Mouse (Mus musculus) limb, embryonic 13.5 days (tissue): Measurements from ENCODE around the gene Plxna2. TPM values are rescaled to one million over a fixed set of nuclear protein-coding genes. Genes with fewer than 3 reads are reported as not detected.

ENCODE experiments used
- ATAC-seq: fragments of 200-750 bp; cut with Nextera tagmentation; 2 replicates; pipeline ENCODE4 v1.8.0; 2017; ENCODE audit warnings: low read depth, moderate number of reproducible peaks, moderate TSS enrichment; ENCODE audit not compliant: low FRiP score
- H3K27ac ChIP-seq: fragments of 300-500 bp; sonication (generic); 2 replicates; pipeline ENCODE4 v1.5.1; 2015; ENCODE audit warnings: inconsistent platforms, mild to moderate bottlenecking, moderate library complexity
- H3K27me3 ChIP-seq: fragments of 300-500 bp; sonication (generic); 2 replicates; pipeline ENCODE4 v1.6.1; 2015; ENCODE audit warnings: mild to moderate bottlenecking, inconsistent platforms
- H3K36me3 ChIP-seq: fragments of 300-500 bp; sonication (generic); 2 replicates; pipeline ENCODE4 v1.6.1; 2015; ENCODE audit warnings: inconsistent platforms, mild to moderate bottlenecking, moderate library complexity
- H3K4me1 ChIP-seq: fragments of 300-500 bp; sonication (generic); 2 replicates; pipeline ENCODE4 v1.6.1; 2015; ENCODE audit warnings: inconsistent platforms
- H3K4me2 ChIP-seq: fragments of 300-500 bp; sonication (generic); replicated peaks from 2 replicates; pipeline ENCODE4 v1.6.1; 2015; ENCODE audit warnings: inconsistent platforms, mild to moderate bottlenecking, moderate library complexity
- H3K4me3 ChIP-seq: fragments of 300-500 bp; sonication (generic); 2 replicates; pipeline ENCODE4 v1.5.1; 2015; ENCODE audit warnings: moderate library complexity, mild to moderate bottlenecking, inconsistent platforms
- H3K9ac ChIP-seq: fragments of 300-500 bp; sonication (generic); 2 replicates; pipeline ENCODE4 v1.6.1; 2015; ENCODE audit warnings: mild to moderate bottlenecking, inconsistent platforms
- H3K9me3 ChIP-seq: fragments of 300-500 bp; sonication (generic); 2 replicates; pipeline ENCODE4 v1.6.1; 2016; ENCODE audit warnings: inconsistent platforms
- WGBS: fragments of 180-500 bp; shearing (Covaris S2); methylation state at CpG from one replicate; pipeline ENCODE4 v1.1.7; 2015; 5-methylcytosine and 5-hydroxymethylcytosine counted together
- polyA plus RNA-seq: library from polyadenylated mRNA; unstranded; fragments of >200 nt; fragmentation: Nextera tagmentation; extraction: Ambion mirVana; gene quantifications from 2 replicates; pipeline ENCODE4 v1.2.1, GENCODE M21; 2015

The Plxna2 gene
- polyA plus RNA-seq, 1 experiment from 2014 or later, result 6.7 TPM

DNA sequence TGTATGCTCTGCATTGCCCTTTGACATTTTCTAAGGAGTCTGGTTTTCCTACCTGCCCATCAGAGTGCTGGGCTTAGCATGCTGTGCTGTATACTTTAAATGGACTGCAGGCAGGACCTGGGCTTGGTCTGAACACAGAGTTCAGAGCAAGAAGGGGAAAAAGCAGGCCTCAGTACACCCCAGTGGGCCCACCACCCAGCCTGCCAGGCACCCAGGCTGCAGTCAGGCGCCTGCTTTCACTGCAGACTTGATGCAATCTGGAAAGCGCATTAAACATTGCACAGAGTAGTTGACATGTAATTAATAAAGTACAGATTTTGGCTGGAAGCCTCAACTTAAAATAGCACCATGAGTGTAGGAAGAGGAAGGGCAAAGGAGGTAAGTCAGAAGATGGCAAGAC is 79.4 kb downstream of the Plxna2 start:
- WGBS, result 68% methylated on average over 2 of the region's 2 CpGs
- ATAC-seq, result no peak
- Histone ChIP-seq H3K4me3 (no peak overlapping the region), H3K9ac (no peak overlapping the region), H3K27me3 (no peaks in the 10 kb centered on the region), H3K27ac (no peak overlapping the region), H3K36me3 (no peaks in the 10 kb centered on the region), H3K9me3 (no peaks in the 10 kb centered on the region), H3K4me2 (no peak overlapping the region), H3K4me1 (peaks cover 11% of the 10 kb centered on the region)

GRCm38 (mm10) chr1:194699321-194699720 is 81.3 kb downstream of the Plxna2 start:
- Histone ChIP-seq H3K4me2 (no peak overlapping the region), H3K27ac (no peak overlapping the region), H3K9me3 (no peaks in the 10 kb centered on the region), H3K4me1 (peaks cover 15% of the 10 kb centered on the region), H3K4me3 (no peak overlapping the region), H3K36me3 (no peaks in the 10 kb centered on the region), H3K9ac (no peak overlapping the region), H3K27me3 (no peaks in the 10 kb centered on the region)
- WGBS, result 74% methylated on average over 3 of the region's 3 CpGs
- no peak for ATAC-seq

DNA sequence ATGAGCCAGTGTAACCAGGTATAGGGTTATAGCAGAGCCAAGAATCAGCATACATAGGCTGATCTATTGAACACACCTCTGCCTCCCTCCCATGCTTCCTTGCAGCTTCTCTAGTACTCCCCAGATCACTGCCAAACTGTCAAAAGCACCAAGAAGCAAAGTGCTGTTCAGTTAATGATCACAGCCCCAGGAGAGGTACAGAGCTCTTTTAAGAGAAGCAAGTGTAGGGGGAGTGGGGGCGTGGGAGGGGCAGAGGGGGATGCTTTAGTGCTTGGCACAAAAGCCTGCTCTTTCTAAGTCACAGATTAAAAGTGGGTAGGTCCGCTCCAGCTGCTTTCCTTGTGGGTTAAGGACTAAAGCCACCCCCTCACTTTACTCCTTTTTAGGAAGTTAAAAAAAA is 85.2 kb downstream of the Plxna2 start:
- ATAC-seq, result no peak
- WGBS, result 51% methylated on average over 2 of the region's 2 CpGs
- peaks cover 7% of the 10 kb centered on the region; the same call in 1 of the 2 replicates for H3K4me1 ChIP-seq
- no peak overlapping the region for H3K9ac ChIP-seq
- no peaks in the 10 kb centered on the region for H3K36me3 ChIP-seq
- no peaks in the 10 kb centered on the region for H3K27me3 ChIP-seq
- no peak overlapping the region for H3K4me3 ChIP-seq
- no peak overlapping the region for H3K4me2 ChIP-seq
- no peak overlapping the region for H3K27ac ChIP-seq
- no peaks in the 10 kb centered on the region for H3K9me3 ChIP-seq

DNA sequence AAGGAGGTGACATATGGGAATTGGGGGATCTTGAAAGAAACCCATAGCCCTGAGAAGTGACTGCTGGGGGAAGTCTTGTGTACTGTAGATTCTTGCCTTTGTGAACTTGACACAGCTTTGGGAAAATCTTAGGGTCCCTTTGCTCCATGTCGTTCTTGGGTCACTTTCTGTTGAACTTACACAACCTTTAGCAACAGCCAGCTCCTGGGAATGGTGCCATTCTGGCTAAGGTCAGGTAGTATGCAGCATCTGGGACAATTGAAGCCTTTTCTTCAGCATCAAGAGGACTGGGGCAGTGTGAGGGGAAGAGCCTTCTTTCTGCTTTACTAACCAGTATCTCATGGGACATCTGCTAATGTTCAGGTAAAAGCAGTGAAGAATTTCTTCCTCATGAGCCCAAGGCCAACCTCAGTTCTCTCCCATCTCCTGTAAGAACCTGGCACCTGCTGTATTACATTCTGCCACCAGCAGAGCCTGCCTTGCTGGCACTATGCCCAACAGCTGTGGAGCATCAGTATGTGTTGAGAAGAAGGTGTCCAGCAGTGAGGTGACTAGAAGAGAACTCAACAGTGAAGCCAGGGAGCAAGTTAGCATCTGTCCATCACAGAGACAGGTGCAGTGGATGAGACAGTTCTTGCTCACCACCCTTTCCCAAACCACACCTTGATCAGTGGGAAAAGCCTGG is 86.3 kb downstream of the Plxna2 start:
- Histone ChIP-seq H3K9me3 (no peaks in the 10 kb centered on the region), H3K27me3 (no peaks in the 10 kb centered on the region), H3K4me2 (no peak overlapping the region), H3K27ac (no peak overlapping the region), H3K4me3 (no peak overlapping the region), H3K4me1 (peaks cover 6% of the 10 kb centered on the region; the same call in 1 of the 2 replicates), H3K9ac (no peak overlapping the region), H3K36me3 (no peaks in the 10 kb centered on the region)
- 87% methylated on average over 1 of the region's 1 CpGs for WGBS
- ATAC-seq, result no peak

- no peak overlapping the region for H3K9ac ChIP-seq
- no peak overlapping the region for H3K4me3 ChIP-seq
- 0 out of 2 replicates have a peak, but pooled peaks cover 4% of the 10 kb centered on the region for H3K4me1 ChIP-seq
- no peaks in the 10 kb centered on the region for H3K9me3 ChIP-seq
- no peaks in the 10 kb centered on the region for H3K27me3 ChIP-seq
- 76% methylated on average over 2 of the region's 2 CpGs for WGBS
- no peaks in the 10 kb centered on the region for H3K36me3 ChIP-seq
- no peak for ATAC-seq
- no peak overlapping the region for H3K4me2 ChIP-seq
- H3K27ac ChIP-seq, result no peak overlapping the region
Measured at GRCm38 (mm10) chr1:194706566-194706965, 88.5 kb downstream of the Plxna2 start.

- H3K4me1 ChIP-seq, result 0 out of 2 replicates have a peak, but pooled peaks cover 2% of the 10 kb centered on the region
- H3K9ac ChIP-seq, result 0 out of 2 replicates have a peak overlapping the region, but pooled peaks have one; percentile 4
- no peaks in the 10 kb centered on the region for H3K36me3 ChIP-seq
- H3K27ac ChIP-seq, result no peak overlapping the region
- 29% methylated on average over 2 of the region's 2 CpGs for WGBS
- no peak overlapping the region for H3K4me2 ChIP-seq
- H3K4me3 ChIP-seq, result no peak overlapping the region
- ATAC-seq, result no peak
- no peaks in the 10 kb centered on the region for H3K27me3 ChIP-seq
- no peaks in the 10 kb centered on the region for H3K9me3 ChIP-seq
Measured at GRCm38 (mm10) chr1:194712373-194712772, 94.4 kb downstream of the Plxna2 start.

DNA sequence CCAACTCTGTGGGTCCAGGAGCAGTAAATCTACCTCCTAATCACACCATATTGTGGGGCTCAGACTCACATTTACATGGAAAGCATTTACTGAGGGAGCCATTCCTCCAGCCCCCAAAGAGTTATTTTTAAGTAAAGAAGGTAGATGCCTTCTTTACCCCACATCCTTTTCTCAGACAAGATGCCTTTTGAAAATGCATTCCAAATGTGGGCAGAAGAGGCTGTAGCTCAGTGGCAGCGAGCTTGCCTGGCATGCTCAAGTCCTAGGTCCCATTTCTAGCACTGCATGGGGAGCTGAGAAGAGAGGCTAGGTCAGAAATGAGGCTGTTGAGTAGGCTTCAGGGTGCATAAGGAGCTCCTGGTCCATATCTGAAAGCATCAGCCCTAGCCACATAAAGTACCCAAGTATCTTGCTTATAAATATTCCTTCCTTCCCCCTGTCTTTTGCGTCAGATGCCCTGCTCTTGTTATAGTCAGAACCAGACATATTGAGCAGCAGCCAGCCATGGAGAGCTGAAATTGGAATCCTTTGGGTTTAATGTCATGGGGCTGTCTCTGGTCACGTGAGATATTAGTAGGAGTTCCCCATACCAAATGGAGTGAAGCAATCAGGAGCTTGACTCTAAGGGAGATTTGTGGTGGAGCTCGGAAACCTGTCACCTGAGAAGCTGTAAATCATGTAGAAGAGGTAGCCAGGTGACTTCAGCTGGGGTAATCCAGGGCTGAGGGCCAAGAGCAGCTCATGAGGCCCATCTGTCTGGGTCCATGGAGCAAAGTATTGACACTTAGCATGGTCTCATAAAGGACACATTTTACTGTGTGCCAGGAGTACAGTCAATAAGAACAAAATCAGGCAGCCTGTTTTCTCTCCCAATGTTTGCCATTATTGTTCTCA is 96.4 kb downstream of the Plxna2 start:
- Histone ChIP-seq H3K9me3 (no peaks in the 10 kb centered on the region), H3K27ac (no peak overlapping the region), H3K27me3 (no peaks in the 10 kb centered on the region), H3K4me2 (no peak overlapping the region), H3K36me3 (no peaks in the 10 kb centered on the region), H3K4me3 (no peak overlapping the region), H3K4me1 (0 out of 2 replicates have a peak, but pooled peaks cover 5% of the 10 kb centered on the region), H3K9ac (no peak overlapping the region)
- no peak for ATAC-seq
- WGBS, result 59% methylated on average over 4 of the region's 4 CpGs

- no peak overlapping the region for H3K9ac ChIP-seq
- no peak overlapping the region for H3K4me3 ChIP-seq
- H3K27ac ChIP-seq, result no peak overlapping the region
- H3K9me3 ChIP-seq, result no peaks in the 10 kb centered on the region
- H3K4me2 ChIP-seq, result no peak overlapping the region
- no peaks in the 10 kb centered on the region for H3K27me3 ChIP-seq
- ATAC-seq, result no peak; the same call in 1 of the 2 replicates
- WGBS, result 66% methylated on average over 1 of the region's 1 CpGs
- peaks cover 11% of the 10 kb centered on the region for H3K4me1 ChIP-seq
- no peaks in the 10 kb centered on the region for H3K36me3 ChIP-seq
Measured at GRCm38 (mm10) chr1:194717451-194717874, 99.4 kb downstream of the Plxna2 start.

GRCm38 (mm10) chr1:194720406-194720805 is 102.4 kb downstream of the Plxna2 start:
- H3K4me1 ChIP-seq, result peaks cover 11% of the 10 kb centered on the region
- H3K9me3 ChIP-seq, result no peaks in the 10 kb centered on the region
- no peak for ATAC-seq
- H3K36me3 ChIP-seq, result no peaks in the 10 kb centered on the region
- no peaks in the 10 kb centered on the region for H3K27me3 ChIP-seq
- no peak overlapping the region for H3K27ac ChIP-seq
- no peak overlapping the region for H3K9ac ChIP-seq
- no peak overlapping the region for H3K4me2 ChIP-seq
- WGBS, result 12% methylated on average over 4 of the region's 4 CpGs
- H3K4me3 ChIP-seq, result no peak overlapping the region

- no peak overlapping the region for H3K9ac ChIP-seq
- H3K36me3 ChIP-seq, result no peaks in the 10 kb centered on the region
- 81% methylated on average over 2 of the region's 2 CpGs for WGBS
- H3K27me3 ChIP-seq, result no peaks in the 10 kb centered on the region
- no peak overlapping the region for H3K4me3 ChIP-seq
- ATAC-seq, result no peak
- peaks cover 11% of the 10 kb centered on the region for H3K4me1 ChIP-seq
- H3K4me2 ChIP-seq, result no peak overlapping the region
- H3K9me3 ChIP-seq, result no peaks in the 10 kb centered on the region
- no peak overlapping the region for H3K27ac ChIP-seq
Measured at GRCm38 (mm10) chr1:194721260-194721659, 103.2 kb downstream of the Plxna2 start.

DNA sequence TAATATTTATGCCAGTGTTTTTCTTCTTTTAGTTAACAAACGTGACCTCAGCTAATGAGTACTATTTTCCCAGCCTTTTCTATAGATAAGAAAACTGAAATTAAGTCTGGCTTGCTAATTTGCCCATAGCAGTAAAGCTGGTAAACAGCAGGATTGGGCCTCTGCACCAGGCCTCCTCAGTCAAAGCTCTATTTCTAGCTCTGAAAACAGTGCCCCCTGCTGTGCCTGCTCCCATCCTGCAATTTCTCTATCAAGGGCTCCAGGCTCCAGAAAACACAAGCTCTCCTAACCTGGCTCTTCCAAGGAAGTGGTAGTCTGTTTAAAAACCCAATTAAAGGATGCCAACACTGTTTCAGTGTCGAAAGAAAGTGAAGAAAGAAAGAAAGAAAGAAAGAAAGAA is 104.3 kb downstream of the Plxna2 start:
- H3K9ac ChIP-seq, result no peak overlapping the region
- peaks cover 9% of the 10 kb centered on the region for H3K4me1 ChIP-seq
- H3K27me3 ChIP-seq, result no peaks in the 10 kb centered on the region
- H3K4me2 ChIP-seq, result no peak overlapping the region
- no peak overlapping the region for H3K27ac ChIP-seq
- H3K9me3 ChIP-seq, result no peaks in the 10 kb centered on the region
- ATAC-seq, result no peak
- no peaks in the 10 kb centered on the region for H3K36me3 ChIP-seq
- 48% methylated on average over 2 of the region's 2 CpGs for WGBS
- no peak overlapping the region for H3K4me3 ChIP-seq

DNA sequence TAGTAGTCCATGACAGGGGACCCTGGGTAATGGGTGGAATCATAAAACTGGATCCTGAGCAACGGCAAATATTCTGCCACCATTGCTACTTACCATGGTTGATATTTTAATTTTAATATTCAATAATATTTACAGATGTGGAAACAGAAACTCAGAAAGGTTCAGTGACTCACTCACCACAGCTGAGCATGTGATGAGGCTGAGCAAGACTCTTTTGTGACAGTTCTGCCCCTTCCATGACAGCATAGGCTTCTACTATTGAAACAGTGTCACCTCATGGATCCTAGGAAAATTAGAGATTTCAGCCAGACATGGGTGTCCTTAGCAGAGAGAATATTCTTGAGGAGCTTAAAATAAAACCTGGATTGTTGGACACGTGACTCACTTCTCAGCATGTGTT is 116.8 kb downstream of the Plxna2 start:
- Histone ChIP-seq H3K27ac (no peak overlapping the region), H3K9me3 (no peaks in the 10 kb centered on the region), H3K4me3 (no peak overlapping the region), H3K36me3 (no peaks in the 10 kb centered on the region), H3K4me1 (0 out of 2 replicates have a peak, but pooled peaks cover 6% of the 10 kb centered on the region), H3K9ac (no peak overlapping the region), H3K4me2 (no peak overlapping the region), H3K27me3 (no peaks in the 10 kb centered on the region)
- WGBS, result 86% methylated on average over 2 of the region's 2 CpGs
- no peak for ATAC-seq
